Mouse (Mus musculus) thymus, postnatal 14 days (tissue): ENCODE data around the gene Pcmt1.
"Not testable (repeated sequence)": the region's sequence is repeated elsewhere in the genome, so short reads cannot be mapped to it uniquely, and the experiment has no call there.

Experiments used
- DNase-seq: peaks from one replicate; pipeline ENCODE4 v3.0.0; 2021

Pcmt1 gene

DNA sequence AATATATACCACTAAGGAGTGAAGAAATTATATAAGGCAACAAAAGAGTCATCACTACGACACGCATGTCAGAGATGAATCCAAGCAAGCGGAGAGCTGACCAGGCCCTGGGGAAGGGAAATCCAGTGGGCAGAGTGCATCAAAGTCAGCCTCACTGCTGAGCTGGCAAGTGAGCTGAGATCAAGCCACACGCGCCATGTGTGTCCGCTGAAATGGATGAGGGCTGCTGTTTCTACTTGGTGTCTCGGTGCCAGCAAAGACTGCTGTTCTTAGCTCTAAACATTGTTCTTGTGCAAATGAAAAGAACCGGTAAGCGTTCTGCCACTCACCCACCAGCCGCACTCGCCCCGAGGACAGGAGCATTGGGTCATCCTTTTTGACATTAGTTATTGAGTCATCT lies 40.6 kb downstream of the Pcmt1 start:
- DNase-seq, result no peak

DNA sequence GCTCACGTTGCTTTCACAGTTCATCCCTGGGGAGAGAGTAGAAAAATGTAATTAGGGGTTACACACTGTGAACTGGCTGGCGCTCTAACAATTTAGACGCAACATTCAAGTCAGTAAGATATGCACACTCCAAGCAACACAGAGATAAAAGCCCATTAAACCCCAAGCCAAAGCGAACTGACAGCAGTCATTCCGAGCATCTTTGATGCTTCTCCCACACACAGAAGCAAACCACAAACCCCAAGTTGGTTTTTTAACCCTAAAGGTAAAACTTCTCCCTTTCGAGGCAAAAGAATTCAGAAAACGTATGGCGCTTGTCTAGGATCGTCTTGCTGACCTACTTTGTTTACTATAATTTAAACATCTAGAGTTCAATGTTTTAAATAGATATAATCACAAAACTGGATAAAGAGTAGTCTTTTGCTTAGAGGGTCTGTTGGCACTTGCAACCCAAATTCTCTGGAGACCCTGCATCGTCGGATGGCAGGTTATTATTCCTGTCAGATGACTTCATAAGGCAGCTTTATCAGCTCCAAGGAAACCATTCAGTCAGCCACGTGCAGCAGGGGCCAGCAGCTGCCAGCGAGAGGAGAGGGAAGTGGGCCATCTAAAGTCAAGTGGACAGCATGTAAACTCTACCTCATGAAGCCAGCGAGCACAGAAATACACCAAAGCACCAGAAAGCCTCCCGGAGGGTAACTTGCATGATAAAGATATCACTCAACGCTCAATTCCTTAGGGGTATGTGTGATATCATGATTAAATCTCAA lies 49.8 kb downstream of the Pcmt1 start:
- peak; percentile 23 for DNase-seq

GRCm38 (mm10) chr10:7630286-7630685 lies 50.6 kb downstream of the Pcmt1 start:
- DNase-seq, result no peak

GRCm38 (mm10) chr10:7629092-7629491 lies 51.8 kb downstream of the Pcmt1 start:
- no peak for DNase-seq

GRCm38 (mm10) chr10:7623861-7624518 lies 56.9 kb downstream of the Pcmt1 start:
- no peak for DNase-seq

GRCm38 (mm10) chr10:7622378-7622777 lies 58.6 kb downstream of the Pcmt1 start:
- no peak for DNase-seq

GRCm38 (mm10) chr10:7620723-7621122 lies 60.2 kb downstream of the Pcmt1 start:
- no peak for DNase-seq

DNA sequence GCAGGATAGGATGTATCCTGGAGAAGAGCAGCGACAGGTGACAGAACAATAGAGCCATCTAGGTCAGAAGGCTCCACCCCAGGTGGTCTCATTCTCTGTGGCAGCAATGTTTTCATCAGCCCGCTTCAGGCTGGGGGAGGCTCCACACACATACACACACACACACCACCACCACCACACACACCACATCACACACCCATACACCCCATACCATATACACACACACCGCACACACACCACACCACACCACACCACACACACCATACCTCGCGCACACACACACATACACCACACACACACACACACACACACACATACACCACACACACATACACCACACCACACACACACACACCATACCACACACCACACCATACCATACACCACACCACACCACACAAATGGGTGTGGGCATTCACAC lies 61.1 kb downstream of the Pcmt1 start:
- DNase-seq, result no peak

GRCm38 (mm10) chr10:7617556-7617955 lies 63.4 kb downstream of the Pcmt1 start:
- not testable (repeated sequence) for DNase-seq

GRCm38 (mm10) chr10:7617146-7617545 lies 63.8 kb downstream of the Pcmt1 start:
- not testable (repeated sequence) for DNase-seq

GRCm38 (mm10) chr10:7614834-7615233 lies 66.1 kb downstream of the Pcmt1 start:
- no peak for DNase-seq

GRCm38 (mm10) chr10:7612210-7612609 lies 68.7 kb downstream of the Pcmt1 start:
- not testable (repeated sequence) for DNase-seq

- DNase-seq, result no peak
Measured at GRCm38 (mm10) chr10:7611647-7612046, 69.3 kb downstream of the Pcmt1 start.

- DNase-seq, result no peak
Measured at GRCm38 (mm10) chr10:7608611-7609010, 72.3 kb downstream of the Pcmt1 start.

- DNase-seq, result no peak
Measured at GRCm38 (mm10) chr10:7606437-7606836, 74.5 kb downstream of the Pcmt1 start.

- DNase-seq, result no peak
Measured at GRCm38 (mm10) chr10:7605168-7605567, 75.8 kb downstream of the Pcmt1 start.

DNA sequence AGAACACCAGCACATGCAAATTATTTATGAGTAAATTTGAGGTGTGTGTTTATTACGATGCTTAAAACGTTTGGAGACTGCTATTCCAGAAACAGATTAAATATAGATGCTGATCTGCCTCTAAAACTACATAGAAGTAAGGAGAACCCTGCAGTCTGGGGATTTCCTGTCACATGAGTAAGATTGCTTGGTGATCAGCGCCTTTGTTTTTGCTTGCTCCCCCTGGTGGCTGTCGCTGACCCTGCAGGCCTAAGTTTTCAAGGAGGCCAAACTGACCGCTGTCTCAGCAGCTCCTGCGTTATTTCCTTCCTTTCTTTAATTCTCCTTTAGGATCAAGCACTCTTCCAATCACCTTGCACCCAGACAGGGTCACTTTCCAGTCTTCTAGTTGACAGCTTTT lies 80.3 kb downstream of the Pcmt1 start:
- peak; percentile 79 for DNase-seq

DNA sequence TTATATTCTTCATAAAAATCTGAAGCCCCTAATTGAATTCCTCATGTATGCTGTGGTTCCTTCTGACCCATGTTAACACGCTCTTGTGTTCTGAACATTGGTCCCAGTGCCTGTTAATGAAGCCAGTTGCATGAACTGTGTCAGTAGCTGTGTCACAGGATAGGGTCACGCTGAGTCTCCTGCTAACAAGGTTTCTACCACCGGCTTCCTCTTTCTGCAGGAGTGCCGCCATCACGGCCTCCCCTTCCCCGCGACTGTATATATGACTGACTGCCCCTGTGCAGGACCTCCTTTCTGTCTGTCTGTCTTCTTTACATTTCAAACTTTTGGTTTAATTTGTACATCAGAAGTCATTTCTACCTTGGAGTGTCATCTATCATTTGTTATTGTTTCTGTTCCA lies 82.8 kb downstream of the Pcmt1 start:
- no peak for DNase-seq

- DNase-seq, result no peak
Measured at GRCm38 (mm10) chr10:7596251-7596650, 84.7 kb downstream of the Pcmt1 start.

- no peak for DNase-seq
Measured at GRCm38 (mm10) chr10:7594797-7595196, 86.1 kb downstream of the Pcmt1 start.

GRCm38 (mm10) chr10:7590792-7591191 lies 90.1 kb downstream of the Pcmt1 start:
- no peak for DNase-seq

DNA sequence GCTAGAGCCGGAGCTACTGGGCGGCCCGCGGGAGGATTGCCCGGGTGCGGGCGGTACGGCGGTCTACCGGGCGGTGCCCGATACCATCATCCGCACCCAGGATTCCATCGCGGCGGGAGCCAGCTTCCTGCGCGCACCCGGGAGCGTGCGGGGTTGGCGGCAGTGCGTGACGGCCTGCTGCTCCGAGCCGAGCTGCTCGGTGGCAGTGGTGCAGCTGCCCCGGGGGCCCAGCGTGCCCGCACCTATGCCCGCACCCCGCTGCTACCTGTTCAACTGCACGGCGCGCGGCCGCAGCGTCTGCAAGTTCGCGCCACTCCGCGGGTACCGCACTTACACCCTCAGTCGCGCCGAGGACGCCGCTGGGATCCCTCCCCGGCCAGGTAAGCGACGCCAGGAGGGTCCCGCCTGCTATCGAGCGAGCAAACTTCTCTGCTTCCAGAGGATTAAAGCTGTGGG lies 90.7 kb downstream of the Pcmt1 start:
- no peak for DNase-seq

GRCm38 (mm10) chr10:7589592-7590233 lies 91.2 kb downstream of the Pcmt1 start, which contains the start of gene Lrp11:
Gene Lrp11, plus strand, starts transcription at chr10:7589800.
- DNase-seq, result peak; percentile 94

- no peak for DNase-seq
Measured at GRCm38 (mm10) chr10:7586771-7587170, 94.2 kb downstream of the Pcmt1 start.
